Mouse (Mus musculus): ENCODE data around the gene Tesk1. TPM values are rescaled to one million over a fixed set of nuclear protein-coding genes. Genes with fewer than 3 reads are reported as not detected.
A peak's percentile ranks its signal among the peaks of the same experiment; 100 is the strongest.

Tesk1 gene
- 9.3 and 10.7 TPM in 2 replicates for polyA plus RNA-seq (2014; fragmentation: Nextera tagmentation; extraction: Ambion mirVana)

DNA sequence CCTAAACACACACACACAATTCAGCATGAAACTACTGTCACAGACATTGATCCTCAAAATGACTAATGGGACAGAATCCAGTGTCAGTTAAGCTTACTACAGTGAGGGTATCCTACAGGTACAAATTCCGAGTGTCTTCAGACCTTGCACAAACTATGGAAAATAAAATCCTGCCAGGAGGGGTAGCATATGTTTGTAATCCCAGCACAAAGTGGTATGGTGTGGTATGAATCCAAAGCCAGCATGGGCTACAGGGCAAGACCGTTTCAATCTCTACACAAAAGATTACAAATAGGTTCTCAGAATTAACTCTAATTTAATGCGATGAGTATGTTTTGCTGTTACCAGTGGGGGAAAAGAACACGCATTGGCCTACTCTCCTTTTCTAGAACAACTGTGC is at the start of gene Tesk1:
Tesk1 (plus strand) TSS at position 301 of the 400 bp plus-strand sequence.
- ATAC-seq (replicated peaks; ENCODE audit: low FRiP score) (peak; percentile 16), DNase-seq (ENCODE audit: low spot score) (no peak)
- Histone ChIP-seq H3K4me2 (ENCODE audit: low read depth, low read length, severe bottlenecking) (peak within 1 kb of the TSS; percentile 95), H3K9me3 (ENCODE audit: control insufficient read depth, low read length) (no peaks in the 10 kb centered on the region), H3K9ac (ENCODE audit: low read length) (peak within 1 kb of the TSS; percentile 94), H3K27ac (ENCODE audit: low read depth, low read length) (peak within 1 kb of the TSS; percentile 85), H3K36me3 (ENCODE audit: control insufficient read depth, insufficient read depth, low read length) (no peaks in the 10 kb centered on the region; the same call in 1 of the 2 replicates), H3K4me3 (ENCODE audit: low read depth, low read length) (peak within 1 kb of the TSS; percentile 95), H3K27me3 (ENCODE audit: control insufficient read depth, insufficient read depth, low read length) (no peaks in the 10 kb centered on the region), H3K4me1 (replicated peaks; ENCODE audit: control insufficient read depth, insufficient read depth, low read length) (peaks cover 1% of the 10 kb centered on the region; the same call in 1 of the 2 replicates)
- 27% methylated on average over 4 of the region's 4 CpGs for WGBS

DNA sequence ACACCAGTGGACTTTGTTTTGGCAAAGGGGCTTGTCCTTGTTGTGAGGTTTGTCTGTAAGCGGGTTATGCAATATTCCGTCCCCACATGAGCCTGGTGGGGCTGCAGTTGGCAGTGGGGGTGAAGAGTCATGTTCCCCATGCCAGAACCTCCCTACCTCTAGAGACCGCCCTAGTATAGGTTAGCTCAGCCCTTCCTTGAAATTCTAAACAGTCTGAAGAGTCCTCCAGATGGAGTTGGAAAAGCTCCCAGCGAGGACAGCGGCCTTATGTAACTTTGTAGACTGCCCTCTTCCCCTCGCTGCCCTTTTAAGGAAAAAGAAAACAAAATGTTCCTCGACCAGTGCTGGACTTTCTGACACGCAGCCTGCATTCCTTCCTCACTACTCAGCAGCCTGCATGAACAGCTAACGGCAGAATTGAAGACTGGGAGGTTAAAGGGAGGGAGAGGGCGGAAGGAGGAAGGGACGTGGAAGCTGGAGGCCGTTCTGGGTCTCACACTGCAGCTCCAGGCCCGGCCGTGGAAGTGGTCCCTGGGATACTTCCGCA is 47.3 kb upstream of the Tesk1 start:
- WGBS = 68% methylated on average over 15 of the region's 15 CpGs
- Histone ChIP-seq H3K4me2 (ENCODE audit: low read depth, low read length, severe bottlenecking) (no peak overlapping the region), H3K9me3 (ENCODE audit: control insufficient read depth, low read length) (no peaks in the 10 kb centered on the region), H3K9ac (ENCODE audit: low read length) (no peak overlapping the region), H3K27me3 (ENCODE audit: control insufficient read depth, insufficient read depth, low read length) (no peaks in the 10 kb centered on the region), H3K4me3 (ENCODE audit: low read depth, low read length) (no peak overlapping the region), H3K4me1 (replicated peaks; ENCODE audit: control insufficient read depth, insufficient read depth, low read length) (0 out of 2 replicates have a peak, but pooled peaks cover 2% of the 10 kb centered on the region), H3K36me3 (ENCODE audit: control insufficient read depth, insufficient read depth, low read length) (no peaks in the 10 kb centered on the region), H3K27ac (ENCODE audit: low read depth, low read length) (no peak overlapping the region)
- ATAC-seq (replicated peaks; ENCODE audit: low FRiP score) = no peak
- DNase-seq (ENCODE audit: low spot score) = peak; percentile 45

DNA sequence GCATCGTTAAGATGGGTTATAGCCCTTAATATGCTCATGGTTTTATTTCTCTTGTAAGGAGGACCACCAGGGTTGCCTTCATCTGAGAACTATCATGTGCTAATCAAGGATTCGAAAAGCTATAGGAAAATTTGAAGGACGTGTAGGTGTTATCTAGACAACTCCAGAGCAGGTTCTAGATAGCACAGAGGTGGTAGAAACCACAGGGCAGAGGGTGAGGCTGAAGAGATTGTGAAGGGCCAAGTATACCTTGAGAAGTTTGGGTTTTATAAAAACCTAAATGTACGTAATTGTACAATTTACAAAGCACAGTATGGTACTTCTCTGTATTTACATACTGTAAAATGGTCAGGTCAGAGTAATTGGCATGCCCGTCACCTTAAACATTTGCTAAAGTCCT is 46.6 kb upstream of the Tesk1 start:
- H3K4me3 ChIP-seq (ENCODE audit: low read depth, low read length) = no peak overlapping the region
- no peak overlapping the region for H3K27ac ChIP-seq (ENCODE audit: low read depth, low read length)
- H3K4me2 ChIP-seq (ENCODE audit: low read depth, low read length, severe bottlenecking) = no peak overlapping the region
- no peaks in the 10 kb centered on the region for H3K27me3 ChIP-seq (ENCODE audit: control insufficient read depth, insufficient read depth, low read length)
- no peaks in the 10 kb centered on the region for H3K36me3 ChIP-seq (ENCODE audit: control insufficient read depth, insufficient read depth, low read length)
- H3K4me1 ChIP-seq (replicated peaks; ENCODE audit: control insufficient read depth, insufficient read depth, low read length) = 0 out of 2 replicates have a peak, but pooled peaks cover 2% of the 10 kb centered on the region
- DNase-seq (ENCODE audit: low spot score) = no peak
- 89% methylated on average over 5 of the region's 5 CpGs for WGBS
- no peak overlapping the region for H3K9ac ChIP-seq (ENCODE audit: low read length)
- no peaks in the 10 kb centered on the region for H3K9me3 ChIP-seq (ENCODE audit: control insufficient read depth, low read length)
- ATAC-seq (replicated peaks; ENCODE audit: low FRiP score) = no peak

DNA sequence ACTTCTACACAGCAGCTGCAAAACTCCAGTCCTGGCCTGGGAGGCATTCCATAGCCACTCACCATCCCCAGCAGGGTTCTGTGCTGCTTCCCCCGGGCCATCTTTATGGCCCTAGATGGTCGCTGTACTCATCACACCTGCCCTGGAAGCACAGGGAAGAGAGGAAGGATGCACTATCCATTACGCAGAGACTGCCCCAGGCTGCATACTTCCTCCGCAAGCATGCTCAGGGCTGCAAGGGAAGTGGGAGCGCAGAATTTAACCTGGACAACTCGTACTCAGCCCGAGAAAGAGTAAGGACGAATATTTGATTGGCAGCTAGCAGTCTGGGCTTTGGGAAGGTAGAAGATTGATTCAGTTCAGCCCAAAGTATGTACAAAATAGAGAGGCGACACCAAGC is 45.9 kb upstream of the Tesk1 start:
- Histone ChIP-seq H3K4me1 (replicated peaks; ENCODE audit: control insufficient read depth, insufficient read depth, low read length) (0 out of 2 replicates have a peak, but pooled peaks cover 2% of the 10 kb centered on the region), H3K4me3 (ENCODE audit: low read depth, low read length) (no peak overlapping the region), H3K27ac (ENCODE audit: low read depth, low read length) (no peak overlapping the region), H3K9ac (ENCODE audit: low read length) (no peak overlapping the region), H3K27me3 (ENCODE audit: control insufficient read depth, insufficient read depth, low read length) (no peaks in the 10 kb centered on the region), H3K9me3 (ENCODE audit: control insufficient read depth, low read length) (no peaks in the 10 kb centered on the region), H3K36me3 (ENCODE audit: control insufficient read depth, insufficient read depth, low read length) (no peaks in the 10 kb centered on the region), H3K4me2 (ENCODE audit: low read depth, low read length, severe bottlenecking) (no peak overlapping the region)
- ATAC-seq (replicated peaks; ENCODE audit: low FRiP score) = no peak
- no peak for DNase-seq (ENCODE audit: low spot score)
- 80% methylated on average over 9 of the region's 9 CpGs for WGBS

DNA sequence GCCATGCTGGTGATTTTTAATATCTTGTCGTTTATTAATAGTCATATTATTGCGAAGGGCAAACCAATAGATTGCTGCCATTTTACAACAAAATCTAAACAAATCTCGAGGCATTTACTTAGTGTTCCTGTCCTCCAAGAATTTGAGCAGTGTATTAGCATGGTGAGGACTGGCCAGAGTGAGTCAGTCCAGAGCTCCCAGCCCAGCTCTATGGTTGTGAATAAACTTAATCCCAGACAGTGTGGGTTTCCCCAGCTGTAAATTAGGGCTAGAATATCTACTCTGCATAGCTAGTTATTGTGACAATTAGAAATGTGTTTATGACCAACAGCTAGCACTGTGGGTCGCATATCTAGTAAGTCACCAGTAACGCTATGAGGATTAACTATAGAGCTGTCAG is 45.4 kb upstream of the Tesk1 start:
- Histone ChIP-seq H3K4me3 (ENCODE audit: low read depth, low read length) (no peak overlapping the region), H3K36me3 (ENCODE audit: control insufficient read depth, insufficient read depth, low read length) (no peaks in the 10 kb centered on the region), H3K27ac (ENCODE audit: low read depth, low read length) (no peak overlapping the region), H3K27me3 (ENCODE audit: control insufficient read depth, insufficient read depth, low read length) (no peaks in the 10 kb centered on the region), H3K9me3 (ENCODE audit: control insufficient read depth, low read length) (no peaks in the 10 kb centered on the region), H3K9ac (ENCODE audit: low read length) (no peak overlapping the region), H3K4me2 (ENCODE audit: low read depth, low read length, severe bottlenecking) (no peak overlapping the region), H3K4me1 (replicated peaks; ENCODE audit: control insufficient read depth, insufficient read depth, low read length) (0 out of 2 replicates have a peak, but pooled peaks cover 5% of the 10 kb centered on the region)
- no peak for DNase-seq (ENCODE audit: low spot score)
- ATAC-seq (replicated peaks; ENCODE audit: low FRiP score) = no peak
- 88% methylated on average over 5 of the region's 5 CpGs for WGBS

DNA sequence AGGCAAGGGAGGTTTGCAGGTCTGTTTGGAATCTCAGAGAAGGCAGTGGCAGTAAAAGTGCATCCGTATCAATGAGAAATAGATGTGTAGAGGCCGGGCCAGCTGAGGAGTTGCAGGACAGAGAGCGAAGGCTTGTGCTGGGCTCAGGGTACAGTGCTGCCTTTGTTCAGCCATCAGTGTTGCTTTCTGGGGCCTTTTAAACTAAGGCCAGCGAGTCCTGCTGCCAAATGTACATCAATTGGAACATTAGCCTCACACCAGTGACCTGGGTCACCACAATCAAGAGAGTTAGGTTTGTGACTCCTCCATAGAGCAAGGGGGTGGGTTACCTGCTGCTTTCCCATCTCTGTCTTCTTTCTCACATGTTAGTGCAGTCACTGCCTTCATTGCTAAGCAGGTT is 43.7 kb upstream of the Tesk1 start:
- no peak overlapping the region for H3K9ac ChIP-seq (ENCODE audit: low read length)
- H3K27me3 ChIP-seq (ENCODE audit: control insufficient read depth, insufficient read depth, low read length) = no peaks in the 10 kb centered on the region
- WGBS = 79% methylated on average over 4 of the region's 4 CpGs
- DNase-seq (ENCODE audit: low spot score) = no peak
- no peak for ATAC-seq (replicated peaks; ENCODE audit: low FRiP score)
- 0 out of 2 replicates have a peak, but pooled peaks cover 7% of the 10 kb centered on the region for H3K4me1 ChIP-seq (replicated peaks; ENCODE audit: control insufficient read depth, insufficient read depth, low read length)
- no peak overlapping the region for H3K4me3 ChIP-seq (ENCODE audit: low read depth, low read length)
- H3K27ac ChIP-seq (ENCODE audit: low read depth, low read length) = no peak overlapping the region
- H3K36me3 ChIP-seq (ENCODE audit: control insufficient read depth, insufficient read depth, low read length) = no peaks in the 10 kb centered on the region
- H3K9me3 ChIP-seq (ENCODE audit: control insufficient read depth, low read length) = no peaks in the 10 kb centered on the region
- no peak overlapping the region for H3K4me2 ChIP-seq (ENCODE audit: low read depth, low read length, severe bottlenecking)

DNA sequence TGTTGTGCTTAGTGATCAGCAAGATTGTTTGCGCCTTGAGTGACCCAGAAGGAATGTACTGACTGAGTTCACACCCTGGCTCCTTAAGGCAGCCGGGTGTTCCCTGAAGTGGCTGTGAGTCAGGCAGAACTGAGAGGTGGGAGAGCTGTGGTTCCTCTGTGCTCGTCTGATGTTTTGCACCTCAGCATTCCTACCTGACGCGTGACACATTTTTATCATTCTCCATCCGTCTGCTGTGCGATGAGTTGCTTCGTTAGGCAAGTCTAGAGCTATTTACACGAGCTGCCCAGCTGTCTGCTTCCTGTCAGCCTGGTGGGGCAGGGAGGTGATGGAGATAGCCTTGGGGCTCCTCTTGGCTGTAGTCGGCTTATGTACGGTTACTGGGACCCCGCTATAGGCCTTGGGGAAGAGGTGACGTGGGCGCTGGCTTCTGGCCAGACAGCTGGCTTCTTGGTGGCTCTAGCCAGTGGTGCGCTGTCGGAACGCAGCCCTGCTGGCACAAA is 42.9 kb upstream of the Tesk1 start:
- Histone ChIP-seq H3K4me1 (replicated peaks; ENCODE audit: control insufficient read depth, insufficient read depth, low read length) (0 out of 2 replicates have a peak, but pooled peaks cover 7% of the 10 kb centered on the region), H3K4me3 (ENCODE audit: low read depth, low read length) (no peak overlapping the region), H3K9me3 (ENCODE audit: control insufficient read depth, low read length) (no peaks in the 10 kb centered on the region), H3K4me2 (ENCODE audit: low read depth, low read length, severe bottlenecking) (no peak overlapping the region), H3K9ac (ENCODE audit: low read length) (no peak overlapping the region), H3K27me3 (ENCODE audit: control insufficient read depth, insufficient read depth, low read length) (no peaks in the 10 kb centered on the region), H3K27ac (ENCODE audit: low read depth, low read length) (no peak overlapping the region), H3K36me3 (ENCODE audit: control insufficient read depth, insufficient read depth, low read length) (no peaks in the 10 kb centered on the region)
- ATAC-seq (replicated peaks; ENCODE audit: low FRiP score) (no peak), DNase-seq (ENCODE audit: low spot score) (peak; percentile 53)
- 74% methylated on average over 17 of the region's 17 CpGs for WGBS

DNA sequence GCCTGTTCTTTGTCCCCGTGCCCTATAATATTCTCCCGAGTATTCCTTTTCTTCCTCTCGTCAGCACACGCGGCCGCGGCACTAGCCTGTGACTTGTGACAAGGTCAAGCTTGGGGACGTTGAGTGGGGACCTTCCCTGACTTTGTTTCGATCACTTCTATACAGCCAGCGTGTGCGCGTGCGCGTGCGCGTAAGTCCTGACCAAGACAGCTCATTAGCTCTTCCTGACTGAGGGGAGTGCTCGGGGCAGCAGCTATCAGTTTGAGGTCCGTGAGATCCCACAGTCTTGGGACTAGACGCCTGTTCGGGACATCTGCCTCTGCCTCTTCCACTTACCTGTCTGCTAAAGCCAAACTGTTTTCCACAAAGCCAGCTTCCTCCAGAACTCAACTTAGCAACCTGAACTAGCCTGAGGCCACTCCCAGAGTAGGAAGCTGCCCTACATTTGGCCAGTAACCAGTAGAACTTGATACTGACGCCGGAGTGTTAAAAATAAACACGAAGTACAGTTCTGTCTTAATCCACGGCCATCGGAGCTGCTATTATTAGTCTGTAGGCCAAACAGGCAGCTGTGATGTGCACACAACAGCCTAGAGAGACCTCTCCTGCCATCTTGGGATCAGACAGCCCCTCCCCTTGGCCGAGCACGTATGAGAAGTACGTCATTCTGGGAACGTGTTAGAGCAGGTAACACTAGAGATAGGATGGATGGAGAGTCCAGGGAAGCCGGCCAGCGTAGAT is 42.2 kb upstream of the Tesk1 start:
- no peak for ATAC-seq (replicated peaks; ENCODE audit: low FRiP score)
- no peak overlapping the region for H3K9ac ChIP-seq (ENCODE audit: low read length)
- H3K4me2 ChIP-seq (ENCODE audit: low read depth, low read length, severe bottlenecking) = no peak overlapping the region
- H3K27ac ChIP-seq (ENCODE audit: low read depth, low read length) = no peak overlapping the region
- WGBS = 86% methylated on average over 31 of the region's 31 CpGs
- no peak overlapping the region for H3K4me3 ChIP-seq (ENCODE audit: low read depth, low read length)
- no peaks in the 10 kb centered on the region for H3K36me3 ChIP-seq (ENCODE audit: control insufficient read depth, insufficient read depth, low read length)
- DNase-seq (ENCODE audit: low spot score) = peak; percentile 48
- no peaks in the 10 kb centered on the region for H3K27me3 ChIP-seq (ENCODE audit: control insufficient read depth, insufficient read depth, low read length)
- 0 out of 2 replicates have a peak, but pooled peaks cover 7% of the 10 kb centered on the region for H3K4me1 ChIP-seq (replicated peaks; ENCODE audit: control insufficient read depth, insufficient read depth, low read length)
- no peaks in the 10 kb centered on the region for H3K9me3 ChIP-seq (ENCODE audit: control insufficient read depth, low read length)

All from forebrain, embryonic 11.5 days (tissue).